7 mouse cellular contexts compared by ENCODE assay signal in genomic region chr9:107545602-107546001, GRCm38 (mm10). TPM values are rescaled to one million over a fixed set of nuclear protein-coding genes. Genes with fewer than 3 reads are reported as not detected.
DNase-seq lines count a peak whose midpoint lies in the region; ATAC-seq lines count a peak whose summit lies in the region.

No protein-coding gene starts in this region.

- H3K4me3 ChIP-seq in liver, embryonic 11.5 days (ENCODE audit: low read depth, low read length), result no peak overlapping the region

- WGBS in liver, embryonic 11.5 days, result 8% methylated on average over 3 of the region's 3 CpGs

- H3K27me3 ChIP-seq in liver, embryonic 11.5 days (replicated peaks; ENCODE audit: control insufficient read depth, insufficient read depth, low read length), result peaks cover 7% of the 10 kb centered on the region; the same call in 1 of the 2 replicates

- no peak overlapping the region for H3K9ac ChIP-seq in liver, embryonic 11.5 days (ENCODE audit: low read depth, low read length)

- peaks cover 19% of the 10 kb centered on the region for H3K4me1 ChIP-seq in liver, embryonic 11.5 days (replicated peaks; ENCODE audit: control insufficient read depth, insufficient read depth, low read length)

- DNase-seq in ovary, postnatal 14 days (ENCODE audit: low spot score), result peak; percentile 76
- no peak for DNase-seq in ovary, postnatal 10 days (ENCODE audit: low spot score)
- DNase-seq in T-cell, adult 2 months (ENCODE audit: low spot score), result peak; percentile 72
- peak; percentile 88 to 94 for DNase-seq in cerebellum, postnatal 14 days
- DNase-seq in heart, postnatal 4 days, result peak; percentile 87
- DNase-seq in liver, embryonic 11.5 days (ENCODE audit: low spot score), result peak; percentile 71
- DNase-seq in right cerebral cortex, postnatal 14 days, result peak; percentile 72

- no peaks in the 10 kb centered on the region for H3K9me3 ChIP-seq in liver, embryonic 11.5 days (ENCODE audit: control insufficient read depth, low read length)

- no peak for ATAC-seq in liver, embryonic 11.5 days (replicated peaks; ENCODE audit: low FRiP score)

- H3K4me2 ChIP-seq in liver, embryonic 11.5 days, result no peak overlapping the region

- H3K27ac ChIP-seq in liver, embryonic 11.5 days (ENCODE audit: low read depth, low read length), result no peak overlapping the region

- H3K36me3 ChIP-seq in liver, embryonic 11.5 days (ENCODE audit: control insufficient read depth, insufficient read depth, low read length), result peaks cover 8% of the 10 kb centered on the region; the same call in 1 of the 2 replicates

RNA-seq across cellular contexts. Expression of gene Zmynd10, which starts 1.5 kb away (rescaled TPM):
- under 1 TPM; 0.26 to 0.32 TPM for total RNA-seq in heart, postnatal 4 days (2021)
- 0.10 and 0.35 TPM in 2 replicates for polyA plus RNA-seq in liver, embryonic 11.5 days (2014; fragmentation: Nextera tagmentation; extraction: Ambion mirVana)

RNA-seq across cellular contexts. Expression of gene Nprl2, which starts 3.6 kb away (rescaled TPM):
- total RNA-seq in heart, postnatal 4 days (2021), result 10 to 100 TPM; 12.0 TPM
- polyA plus RNA-seq in liver, embryonic 11.5 days (2014; fragmentation: Nextera tagmentation; extraction: Ambion mirVana), result 26.5 and 31.3 TPM in 2 replicates

RNA-seq across cellular contexts. Expression of gene Cyb561d2, which starts 3.6 kb away (rescaled TPM):
- 1 to 10 TPM; 6.6 to 7.2 TPM for total RNA-seq in heart, postnatal 4 days (2021)
- 28.9 and 31.0 TPM in 2 replicates for polyA plus RNA-seq in liver, embryonic 11.5 days (2014; fragmentation: Nextera tagmentation; extraction: Ambion mirVana)

RNA-seq across cellular contexts. Expression of gene Rassf1, which starts 5.8 kb away (rescaled TPM):
- 10 to 100 TPM; 38.8 to 39.4 TPM for total RNA-seq in heart, postnatal 4 days (2021)
- polyA plus RNA-seq in liver, embryonic 11.5 days (2014; fragmentation: Nextera tagmentation; extraction: Ambion mirVana), result 31.2 and 37.0 TPM in 2 replicates

RNA-seq across cellular contexts. Expression of gene Tmem115, which starts 11.9 kb away (rescaled TPM):
- total RNA-seq in heart, postnatal 4 days (2021), result 10 to 100 TPM; 22.1 to 22.8 TPM
- polyA plus RNA-seq in liver, embryonic 11.5 days (2014; fragmentation: Nextera tagmentation; extraction: Ambion mirVana), result 35.4 and 35.9 TPM in 2 replicates
